In the genomic region with DNA sequence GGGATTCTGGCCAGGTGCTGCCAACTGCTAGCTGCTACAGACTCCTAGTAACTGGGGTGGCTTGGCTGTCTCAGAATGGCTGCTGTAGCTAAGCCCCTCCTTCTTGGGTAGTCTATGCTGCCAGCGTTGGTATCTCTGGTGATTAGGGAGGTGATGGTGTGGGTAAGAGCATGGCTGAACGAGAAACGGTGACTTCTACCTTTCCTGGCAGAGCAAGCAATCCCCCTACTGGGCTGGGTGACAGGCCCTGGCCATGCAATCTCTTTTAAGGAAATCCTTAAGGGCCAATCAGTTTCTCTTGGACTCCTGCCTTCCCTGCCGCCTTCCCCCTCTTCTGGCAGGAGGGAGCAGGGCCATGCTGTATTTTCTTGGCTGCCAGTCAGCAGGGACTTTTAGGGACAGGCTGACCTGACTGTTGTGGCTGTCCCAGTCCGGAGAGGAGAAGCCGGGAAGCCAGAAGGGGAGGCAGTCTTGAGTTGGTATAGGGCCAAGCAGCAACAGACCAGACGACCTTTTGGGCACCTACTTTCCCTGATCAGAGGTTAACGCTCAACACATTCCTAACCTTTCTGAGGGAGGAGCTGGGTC, we compare ENCODE assay signal across 8 mouse cellular contexts.
DNase-seq lines count a peak whose midpoint lies in the region; ATAC-seq lines count a peak whose summit lies in the region.

No protein-coding gene starts in this region.

- DNase-seq in adrenal gland, adult (ENCODE audit: inconsistent age in 2 of 2, low spot score in 1 of 2): peak; percentile 44 to 78
- DNase-seq in adrenal gland, postnatal 4 days (ENCODE audit: low spot score in 2 of 2): no peak
- peak; percentile 87 to 89 for DNase-seq in cerebellum, postnatal 10 days
- peak; percentile 84 to 85 for DNase-seq in heart, adult 9 months (ENCODE audit: low spot score in 2 of 2)
- DNase-seq in kidney, adult 18-20 months: peak; percentile 68
- no peak for DNase-seq in spleen, postnatal 14 days (ENCODE audit: low spot score in 2 of 2)

- no peaks in the 10 kb centered on the region for H3K36me3 ChIP-seq in limb, embryonic 13.5 days
- H3K36me3 ChIP-seq in neural tube, embryonic 15.5 days: no peaks in the 10 kb centered on the region

- peaks cover 46% of the 10 kb centered on the region for H3K27me3 ChIP-seq in limb, embryonic 13.5 days
- peaks cover 3% of the 10 kb centered on the region; the same call in 1 of the 2 replicates for H3K27me3 ChIP-seq in neural tube, embryonic 15.5 days (replicated peaks)

- H3K27ac ChIP-seq in limb, embryonic 13.5 days: no peak overlapping the region
- H3K27ac ChIP-seq in neural tube, embryonic 15.5 days (replicated peaks): peak overlapping the region; percentile 89

- H3K9me3 ChIP-seq in limb, embryonic 13.5 days: no peaks in the 10 kb centered on the region
- no peaks in the 10 kb centered on the region for H3K9me3 ChIP-seq in neural tube, embryonic 15.5 days (replicated peaks)

- H3K4me2 ChIP-seq in limb, embryonic 13.5 days (replicated peaks): peak overlapping the region; percentile 99
- peak overlapping the region; percentile 93 for H3K4me2 ChIP-seq in neural tube, embryonic 15.5 days

- peak overlapping the region; percentile 59 for H3K4me3 ChIP-seq in limb, embryonic 13.5 days
- peak overlapping the region; percentile 57 for H3K4me3 ChIP-seq in neural tube, embryonic 15.5 days (replicated peaks)

- no peak overlapping the region; the same call in 1 of the 2 replicates for H3K9ac ChIP-seq in limb, embryonic 13.5 days
- H3K9ac ChIP-seq in neural tube, embryonic 15.5 days (replicated peaks): peak overlapping the region; percentile 75

- 33% methylated on average over 8 of the region's 8 CpGs for WGBS in limb, embryonic 13.5 days
- WGBS in neural tube, embryonic 15.5 days: 21% methylated on average over 8 of the region's 8 CpGs

- peaks cover 35% of the 10 kb centered on the region for H3K4me1 ChIP-seq in limb, embryonic 13.5 days
- peaks cover 67% of the 10 kb centered on the region for H3K4me1 ChIP-seq in neural tube, embryonic 15.5 days

- no peak for ATAC-seq in limb, embryonic 13.5 days (ENCODE audit: low FRiP score, low read depth)
- ATAC-seq in neural tube, embryonic 15.5 days (ENCODE audit: low FRiP score): no peak

Comparison
In these comparisons a context has a peak if more than half of its experiments do, and no peak if none do; other contexts are left out.
1. DNase-seq: peak in adrenal gland, adult (2 of 2), cerebellum, postnatal 10 days (2 of 2), heart, adult 9 months (2 of 2) and kidney, adult 18-20 months (single experiment); none in adrenal gland, postnatal 4 days (0 of 2) and spleen, postnatal 14 days (0 of 2).